Mouse (Mus musculus) stomach, postnatal 0 days (tissue): ENCODE measurements at regions not wholly inside any gene's neighbourhood (a gene's known extent, or its start where the extent isn't known, plus 50 kb on each side); places are given as distances from the start of the nearest gene placed in this dataset.

Source experiments
- CTCF ChIP-seq: IDR thresholded peaks from 2 replicates; pipeline ENCODE4 v1.5.1; 2016; ENCODE audit warnings: antibody characterized with exemption, low read depth, mild to moderate bottlenecking, moderate library complexity
- EP300 ChIP-seq: optimal IDR thresholded peaks from 2 replicates; pipeline ENCODE3; 2016; ENCODE audit warnings: antibody characterized with exemption

- no peak for TF ChIP-seq CTCF
- no peak for TF ChIP-seq EP300
Observed at GRCm38 (mm10) chr16:50525934-50526366, 65.0 kb downstream of the Ccdc54 start.
